Mouse (Mus musculus) kidney, adult 11 months (tissue): ENCODE results near the gene Vmn1r8.
"Not testable (repeated sequence)": the region's sequence is repeated elsewhere in the genome, so short reads cannot be mapped to it uniquely, and the experiment has no call there.

Experiments used
- DNase-seq: peaks from one replicate; pipeline ENCODE4 v3.0.0; 2022

Vmn1r8 gene

DNA sequence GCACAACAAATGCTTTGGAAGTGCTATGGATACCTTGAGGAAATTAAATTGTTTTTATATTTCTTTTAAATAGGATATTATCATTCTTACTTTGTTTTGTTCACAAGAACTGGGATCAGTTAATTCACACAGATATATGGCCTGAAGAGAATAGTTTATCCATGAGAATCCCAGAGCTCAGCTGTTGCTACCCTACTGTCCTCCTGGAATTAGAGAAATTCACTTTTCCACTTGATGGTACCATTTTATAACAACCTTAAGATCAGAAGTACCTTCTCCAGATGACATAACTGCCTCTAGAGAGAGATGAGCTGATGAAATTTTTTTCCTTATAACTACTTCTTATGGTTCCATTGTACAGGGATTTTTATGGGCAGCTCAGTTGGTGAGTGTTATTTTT, at the start of gene Vmn1r8:
Gene Vmn1r8, plus strand, starts transcription at position 301 of the 400 bp plus-strand sequence.
- no peak for DNase-seq

DNA sequence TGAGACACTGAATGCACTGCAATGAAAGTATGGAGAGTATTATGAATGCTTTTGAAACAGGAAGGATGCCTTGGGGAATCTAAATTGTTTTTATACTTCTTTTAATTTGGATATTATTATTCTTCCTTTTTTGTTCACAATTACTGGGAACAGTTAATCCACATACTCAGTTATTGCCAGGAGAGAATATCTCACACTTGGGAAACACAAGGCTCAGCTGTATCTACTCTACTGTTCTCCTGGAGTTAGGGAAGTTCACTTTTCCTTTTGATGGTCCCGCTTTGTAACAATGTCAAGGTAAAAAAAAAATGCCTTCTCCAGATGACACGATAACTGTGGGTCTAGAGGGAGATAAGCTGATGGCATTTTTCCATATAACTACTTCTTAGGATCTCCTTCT, 35.1 kb upstream of the Vmn1r8 start, which contains the start of gene Vmn1r6:
Gene Vmn1r6, plus strand, starts transcription at position 301 of the 400 bp plus-strand sequence.
- no peak for DNase-seq

DNA sequence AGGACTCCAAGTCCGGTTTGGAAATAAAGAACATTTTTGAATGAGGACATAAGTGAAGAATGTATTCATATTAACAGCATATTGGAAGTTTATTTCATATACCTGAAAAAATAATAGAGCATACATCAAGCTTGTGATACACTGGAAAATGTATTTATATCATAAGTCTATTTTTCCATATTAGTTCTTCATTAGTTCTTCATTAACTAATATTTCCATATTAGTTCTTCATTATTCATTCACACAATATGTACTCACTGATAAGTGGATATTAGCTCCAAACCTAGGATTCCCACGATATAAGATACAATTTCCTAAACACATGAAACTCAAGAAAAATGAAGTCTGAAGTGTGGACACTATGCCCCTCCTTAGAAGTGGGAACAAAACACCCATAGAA, 6.9 kb upstream of the Vmn1r8 start, which contains the start of gene Vmn1r7:
Gene Vmn1r7, minus strand, starts transcription at position 101 of the 400 bp plus-strand sequence.
- DNase-seq = not testable (repeated sequence)

DNA sequence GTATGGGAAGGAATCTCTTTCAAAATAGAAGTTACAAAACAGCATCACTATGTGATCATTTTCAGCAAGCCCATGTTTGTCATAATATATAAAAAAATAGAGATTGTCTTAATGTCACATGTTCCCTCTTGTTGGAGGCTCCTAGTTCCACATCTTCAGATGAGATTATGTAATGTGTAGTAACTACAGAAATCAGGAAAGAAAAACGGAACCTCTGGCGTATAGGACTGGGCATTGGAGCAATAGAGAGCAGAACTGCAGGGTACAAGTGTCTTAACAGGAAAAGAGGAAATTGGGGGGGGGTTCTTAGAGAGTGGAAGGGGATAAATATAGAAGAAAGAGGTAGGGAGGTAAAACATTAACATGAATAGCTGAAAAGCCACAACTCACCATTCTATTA, 2.6 kb downstream of the Vmn1r8 start:
- no peak for DNase-seq

DNA sequence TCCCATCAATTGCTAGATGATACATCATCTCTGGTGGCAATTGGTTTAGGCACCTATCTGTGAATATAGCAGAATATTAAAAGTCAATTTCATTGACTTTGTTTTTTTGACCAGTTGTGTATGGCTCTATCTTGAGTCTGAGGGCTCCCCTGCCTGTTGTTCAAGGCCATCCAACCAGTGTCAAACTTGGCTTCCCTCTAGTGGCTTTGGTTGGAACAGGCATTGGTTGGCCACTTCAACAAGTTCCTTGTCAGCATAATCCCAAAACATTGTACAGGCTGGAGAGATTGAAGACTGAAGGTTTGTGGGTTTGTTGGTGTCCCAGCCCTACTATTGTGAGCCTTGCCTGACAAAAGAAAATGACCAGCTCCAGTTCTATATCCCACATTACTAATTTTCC, 31.6 kb downstream of the Vmn1r8 start:
- DNase-seq = peak; percentile 7

DNA sequence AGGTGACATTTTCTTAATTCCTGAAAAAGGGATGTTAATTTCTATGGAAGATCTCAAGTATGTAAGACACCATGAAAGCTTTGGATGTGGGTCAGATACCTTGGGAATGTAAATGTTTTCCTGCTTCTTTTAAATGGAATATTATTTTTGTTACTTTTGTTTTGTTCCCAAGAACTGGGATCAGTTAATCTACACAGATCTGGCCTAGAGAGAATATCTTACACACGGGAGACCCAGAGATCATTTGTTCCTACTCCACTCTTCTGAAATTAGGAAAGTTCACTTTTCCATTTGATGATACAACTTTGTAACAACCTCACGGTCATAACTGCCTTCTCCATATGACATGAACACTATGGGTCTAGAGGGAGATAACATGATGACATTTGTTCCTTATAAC, 34.4 kb downstream of the Vmn1r8 start, which contains the start of gene Vmn1r9:
Gene Vmn1r9, plus strand, starts transcription at position 301 of the 400 bp plus-strand sequence.
- DNase-seq = no peak
